Mouse (Mus musculus) thymus, postnatal 36 days (tissue): ENCODE data around the gene Akap2.

ENCODE experiments used
- DNase-seq, 2 experiments: peaks; one replicate each; pipeline ENCODE4 v3.0.0; 2022; ENCODE audit warnings: mixed read lengths in 2 of 2

Gene Akap2

DNA sequence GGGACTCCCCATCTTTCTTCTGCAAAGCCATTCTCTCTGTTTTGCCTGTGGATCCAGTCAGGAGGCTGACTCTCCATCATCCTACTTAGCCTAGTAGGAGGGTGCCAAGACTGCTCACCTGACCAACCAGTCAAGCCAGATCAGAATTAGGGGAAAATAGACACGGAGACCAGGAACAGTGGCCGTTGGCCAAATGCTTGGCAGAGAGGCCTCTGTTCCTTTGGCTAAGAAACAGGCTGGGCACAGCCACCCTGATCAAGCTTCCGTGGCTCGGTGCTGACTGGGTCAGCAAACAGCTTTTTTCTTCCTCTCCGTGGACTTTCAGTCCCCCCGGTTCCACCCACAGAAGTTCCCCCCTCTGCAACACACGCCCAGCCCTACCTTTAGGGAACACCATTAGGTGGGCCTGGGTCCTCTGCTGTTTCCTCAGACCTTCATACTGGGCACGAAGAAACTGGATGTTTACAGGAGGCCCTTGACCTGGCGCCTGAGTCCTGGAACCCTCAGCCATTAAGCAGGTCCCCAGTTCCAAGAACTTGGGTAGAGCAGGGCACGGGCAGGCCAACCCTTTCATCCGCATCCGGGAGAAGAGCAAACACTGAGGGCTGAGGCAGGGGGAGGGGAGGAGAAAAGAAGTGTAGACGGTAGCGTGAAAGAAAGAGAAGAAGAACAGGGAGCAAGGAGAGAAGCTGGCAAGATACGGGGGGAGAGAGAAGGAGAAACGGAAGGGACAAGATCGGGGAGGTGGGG lies 197.9 kb downstream of the Akap2 start:
- DNase-seq, result peak in 1 of 2 experiments; percentile 14

DNA sequence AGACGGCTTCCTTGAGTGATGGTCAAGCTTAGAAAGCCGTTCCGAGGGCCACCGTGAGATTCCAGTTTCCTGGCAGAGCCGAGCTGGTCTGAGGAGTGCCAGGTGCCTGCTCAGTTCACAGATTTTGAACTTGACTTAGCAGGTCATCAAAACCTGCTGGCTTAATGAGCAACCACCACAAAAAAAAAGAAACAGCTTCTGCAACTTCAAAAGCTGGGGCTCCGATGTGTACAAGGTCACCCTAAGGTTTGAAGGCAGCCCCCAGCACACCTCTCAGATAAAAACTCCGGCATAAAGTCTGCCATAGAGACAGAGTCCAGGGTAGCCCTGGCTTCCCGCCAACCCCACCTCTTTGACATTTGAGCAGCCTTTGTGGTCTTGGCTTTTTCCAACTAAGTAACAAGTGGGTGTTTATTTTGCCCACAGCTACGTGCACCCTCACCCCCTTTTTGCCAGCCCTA lies 198.8 kb downstream of the Akap2 start, which contains the start of gene D630039A03Rik:
TSS of gene D630039A03Rik (minus strand) at position 97 of the 461 bp plus-strand sequence.
- DNase-seq, result peak; percentile 33 to 38

DNA sequence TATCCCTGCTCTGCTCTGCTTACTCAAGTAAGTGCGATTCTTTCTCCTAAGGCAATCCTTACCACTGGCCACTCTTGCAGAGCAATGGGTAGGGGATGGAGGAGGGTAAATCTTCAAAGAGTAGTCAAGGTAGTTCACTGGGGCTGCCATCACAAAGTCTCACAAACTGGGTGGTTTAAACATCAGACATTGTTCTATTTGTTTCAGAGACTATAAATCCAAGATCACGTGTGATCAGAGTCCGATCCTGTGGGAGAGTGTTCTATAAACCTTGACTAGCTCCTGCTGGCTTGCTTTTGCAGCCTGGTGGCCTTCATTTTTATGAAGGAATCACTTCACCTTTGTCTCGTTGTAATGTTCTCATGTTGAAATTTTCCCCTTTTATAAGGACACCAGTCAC lies 199.3 kb downstream of the Akap2 start:
- DNase-seq, result no peak

DNA sequence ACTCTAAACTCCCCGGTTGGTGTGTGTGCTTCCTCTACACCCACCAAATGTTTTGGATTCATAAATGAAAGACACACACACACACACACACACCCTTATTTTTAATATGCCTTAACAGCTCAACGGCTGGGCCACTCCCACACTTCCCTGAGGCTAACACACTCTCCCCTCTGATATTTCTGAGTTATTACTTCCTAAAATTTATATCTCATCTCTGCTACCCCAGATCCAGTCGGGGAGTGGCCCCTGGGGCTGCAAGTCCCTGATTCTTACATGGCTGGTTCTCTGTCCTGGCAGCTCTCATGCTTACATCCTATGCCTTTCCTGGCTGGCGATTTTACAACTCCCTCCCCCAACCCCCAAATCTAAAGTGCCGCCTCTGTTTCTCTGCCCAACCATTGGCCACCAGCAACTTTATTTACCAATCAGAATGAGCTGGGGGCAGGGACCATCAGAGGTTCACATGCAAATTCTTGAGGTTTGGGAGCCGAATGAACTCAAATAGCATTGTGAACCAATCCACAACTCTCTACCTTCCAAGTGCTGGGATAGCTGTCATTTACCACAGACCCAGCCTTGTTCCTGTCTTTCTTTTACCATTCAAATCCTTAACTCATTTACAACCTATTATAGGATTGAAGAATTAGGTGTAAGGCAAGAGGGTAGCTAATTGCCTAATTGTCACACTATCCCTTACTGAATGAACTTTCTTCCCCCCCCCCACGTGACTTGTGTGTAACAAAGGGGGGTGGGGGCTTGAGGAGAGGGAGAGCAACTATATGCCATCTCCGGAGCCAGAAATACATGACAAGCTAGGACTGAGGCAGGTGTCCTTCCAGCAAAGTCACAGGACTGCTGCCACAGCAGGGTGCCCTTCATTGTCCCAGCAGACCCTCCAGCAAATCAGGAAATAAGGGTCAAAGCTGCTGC lies 202.3 kb downstream of the Akap2 start:
- no peak for DNase-seq

DNA sequence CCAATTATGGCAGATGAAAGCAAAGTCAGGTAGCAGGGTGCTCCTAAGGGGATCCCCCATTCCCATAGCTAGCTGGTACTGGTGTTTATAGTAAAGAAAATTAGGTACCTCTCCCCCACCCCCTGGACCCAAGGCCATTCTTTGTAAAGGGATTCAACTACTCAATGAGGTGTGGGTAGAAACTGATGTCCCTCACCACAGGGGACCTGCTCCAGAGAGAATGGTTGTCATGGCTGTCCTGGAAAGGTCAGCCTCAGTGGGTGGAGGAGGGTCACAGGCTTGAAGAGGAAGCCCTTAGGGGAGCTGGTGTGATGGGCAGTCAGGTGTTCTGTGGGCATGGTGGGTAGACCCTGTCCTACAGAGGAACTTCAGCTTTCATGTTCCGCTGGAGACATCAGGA lies 203.1 kb downstream of the Akap2 start:
- no peak for DNase-seq

DNA sequence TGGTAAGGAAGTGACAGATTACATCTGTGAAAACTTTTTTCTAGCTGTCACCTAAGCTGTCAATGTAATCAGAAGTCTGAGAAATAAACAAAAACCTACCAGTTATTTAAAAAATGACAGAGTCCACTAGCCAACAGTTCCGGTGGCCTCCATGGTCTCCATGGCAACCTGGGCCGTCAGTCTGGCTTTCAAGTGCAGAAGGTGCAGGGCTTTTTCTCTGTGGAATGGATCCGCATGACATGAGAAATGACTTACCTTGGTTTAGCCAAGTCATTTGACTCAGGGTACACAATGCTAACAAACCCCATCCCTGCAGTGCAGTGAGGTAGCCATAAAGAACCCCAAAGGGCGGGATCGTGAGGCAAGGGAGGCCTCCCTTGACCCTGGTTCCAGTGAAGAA lies 204.7 kb downstream of the Akap2 start:
- no peak for DNase-seq

DNA sequence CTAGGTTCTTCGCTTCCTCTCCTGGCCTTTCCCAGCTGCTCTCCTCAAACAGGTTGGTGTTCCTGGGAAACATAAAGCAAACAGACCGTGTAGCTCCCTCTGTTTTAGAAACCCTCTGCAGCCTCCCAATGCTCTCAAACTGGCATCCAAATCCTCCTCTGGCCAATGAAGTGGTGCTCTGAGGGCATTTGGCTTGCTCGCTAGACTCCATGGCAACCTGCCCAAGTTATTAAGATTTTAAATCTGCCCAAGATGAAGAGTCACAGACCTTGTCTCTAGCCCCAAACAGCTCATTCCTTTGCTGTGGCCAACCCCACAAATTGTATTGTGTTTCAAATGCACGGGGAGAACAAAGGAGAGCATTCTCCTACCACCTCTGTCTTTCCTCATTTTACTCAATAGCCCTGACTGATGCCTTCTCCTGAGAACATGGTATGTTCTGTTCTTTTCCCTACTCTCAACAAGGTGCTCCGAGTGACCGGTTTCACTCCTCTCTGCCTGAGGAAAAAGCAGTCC lies 207.2 kb downstream of the Akap2 start:
- no peak for DNase-seq

DNA sequence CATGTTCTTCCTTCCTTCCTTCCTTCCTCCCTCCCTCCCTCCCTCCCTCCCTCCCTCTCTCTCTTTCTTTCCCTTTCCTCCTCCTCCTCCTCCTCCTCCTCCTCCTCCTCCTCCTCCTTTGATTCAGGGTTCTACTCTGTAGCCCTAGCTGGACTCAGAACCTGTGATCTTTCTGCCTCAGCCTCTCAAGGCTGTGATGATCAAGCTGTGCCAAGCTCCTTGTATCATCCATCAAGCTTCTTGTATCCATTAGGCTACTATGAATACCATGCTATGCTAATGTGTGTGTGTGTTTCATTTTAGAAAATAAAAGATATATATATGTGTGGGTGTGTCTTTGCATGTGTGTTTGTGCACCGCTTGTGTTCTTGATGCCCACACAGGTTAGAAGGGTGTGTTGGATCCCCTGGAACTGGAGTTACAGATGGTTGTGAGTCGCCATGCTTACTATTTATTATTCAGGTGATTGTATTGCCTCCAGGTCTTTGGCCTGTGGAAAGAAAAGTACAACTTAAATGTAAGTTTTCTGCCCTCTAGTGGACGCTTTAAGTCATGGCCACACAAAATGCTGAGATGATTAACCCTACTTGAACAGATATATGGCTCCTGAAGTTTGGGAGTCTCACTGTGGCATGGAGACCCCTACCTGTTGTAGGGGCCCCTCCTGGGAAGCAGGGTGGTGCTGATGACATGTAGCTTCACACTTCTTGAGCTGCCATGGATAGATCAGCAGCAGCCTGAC lies 210.2 kb downstream of the Akap2 start:
- no peak for DNase-seq

DNA sequence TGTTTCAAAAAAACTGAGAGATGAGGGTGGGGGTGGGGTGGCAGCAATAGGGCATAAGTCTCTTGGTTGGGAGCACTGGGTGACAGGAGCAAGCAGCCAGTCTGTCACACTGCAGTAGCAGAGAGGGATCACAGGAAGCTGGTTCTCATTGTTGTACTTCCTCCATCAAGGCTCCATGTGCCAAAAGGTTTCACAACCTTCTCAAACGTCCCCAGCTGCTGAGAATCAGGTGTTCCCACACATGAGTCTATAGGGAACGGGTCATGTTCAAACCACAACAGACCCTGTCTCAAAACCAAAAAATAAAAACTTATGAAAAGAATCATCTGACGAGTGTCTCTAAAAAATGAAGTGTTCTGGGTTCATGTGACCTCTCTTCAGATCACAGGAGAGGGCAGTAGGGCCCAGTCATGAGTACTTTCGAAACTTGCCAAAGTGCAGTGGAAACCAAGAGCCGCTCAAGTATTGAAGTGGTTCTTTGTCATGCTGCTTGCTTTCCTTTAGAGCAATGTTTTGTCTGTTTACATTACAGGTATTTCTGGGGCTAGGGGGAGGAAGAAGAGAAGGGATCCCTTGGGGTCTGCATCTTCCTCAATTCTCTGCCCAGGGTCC lies 213.2 kb downstream of the Akap2 start:
- no peak for DNase-seq

DNA sequence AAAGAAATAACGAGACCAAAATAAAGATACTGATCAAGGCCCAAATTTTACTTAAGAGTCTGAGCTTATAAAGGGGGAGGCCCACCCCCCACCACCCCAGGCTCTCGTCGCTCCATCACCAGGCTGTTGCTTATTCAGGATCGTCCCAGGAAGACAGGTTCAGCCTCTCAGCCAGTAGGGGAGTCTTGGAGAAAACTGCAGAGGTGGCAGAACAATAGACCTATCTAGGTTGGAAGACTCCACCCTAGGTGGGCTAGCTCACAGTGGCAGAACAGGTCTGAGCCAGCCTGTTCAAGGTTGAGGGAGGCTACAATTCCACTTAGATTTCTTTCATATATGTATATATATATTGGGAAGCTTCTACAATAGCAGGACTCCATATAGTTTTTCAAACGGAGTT lies 216.7 kb downstream of the Akap2 start:
- DNase-seq, result no peak

DNA sequence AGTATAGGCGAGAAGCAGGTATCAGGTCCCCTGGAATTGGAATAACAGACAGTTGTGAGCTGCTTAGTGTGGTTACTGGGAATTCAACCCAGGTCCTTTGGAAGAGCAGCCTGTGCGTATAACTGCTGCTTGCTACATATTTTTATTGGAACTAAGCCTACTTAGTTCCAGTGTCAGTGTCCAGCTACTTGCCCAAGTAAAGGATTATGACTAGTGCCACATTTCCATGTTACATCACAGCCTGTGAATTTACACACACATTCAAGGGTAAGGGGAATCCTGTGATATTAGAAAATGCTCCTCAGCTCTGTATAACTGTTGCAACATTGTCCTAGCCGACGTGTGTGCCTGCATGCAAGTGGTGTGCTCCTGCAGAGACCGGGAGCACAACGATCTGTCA lies 219.8 kb downstream of the Akap2 start:
- no peak for DNase-seq

DNA sequence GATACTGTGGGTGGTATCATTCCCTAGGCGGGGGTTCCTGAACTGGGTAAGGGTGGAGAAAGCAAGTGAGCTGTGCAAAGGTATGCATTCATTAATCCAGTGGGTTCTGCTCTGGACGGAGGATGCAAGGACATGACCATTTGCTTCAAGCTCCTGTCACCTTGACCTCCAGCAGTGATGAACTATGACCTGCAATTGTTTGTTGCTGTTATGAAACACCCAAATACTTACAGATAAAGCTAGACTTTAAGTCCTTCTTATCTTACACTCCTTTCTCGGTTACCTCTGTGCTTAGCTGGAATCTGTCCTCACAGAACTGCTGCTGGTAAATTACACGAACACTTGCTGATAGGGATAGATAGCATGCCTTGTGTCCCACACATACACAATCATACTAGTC lies 223.2 kb downstream of the Akap2 start:
- DNase-seq, result no peak

DNA sequence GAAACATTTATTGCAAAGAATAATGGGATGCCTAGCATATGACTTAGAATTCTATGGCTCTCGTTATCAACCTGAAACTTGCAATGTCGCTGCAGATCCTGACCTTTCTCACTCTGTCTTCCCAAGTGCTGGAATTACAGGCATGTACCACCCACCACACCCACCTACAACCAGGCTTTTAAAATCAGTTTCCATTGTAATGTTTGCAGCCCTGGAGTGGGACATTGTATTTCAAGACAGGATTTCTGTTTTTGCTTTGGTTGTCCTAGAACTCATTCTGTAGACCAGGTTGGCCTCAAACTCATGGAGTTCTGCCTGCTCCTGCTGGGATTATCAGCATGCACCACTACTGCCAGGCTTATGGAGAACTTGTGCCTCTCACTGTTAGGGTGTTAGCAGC lies 225.4 kb downstream of the Akap2 start:
- DNase-seq, result no peak
